Mouse (Mus musculus): ENCODE results near the gene Krt35. TPM values are rescaled to one million over a fixed set of nuclear protein-coding genes. Genes with fewer than 3 reads are reported as not detected.

Krt35 gene
- polyA plus RNA-seq, 1 experiment from 2014 or later: not detected

GRCm38 (mm10) chr11:100135731-100136130 lies 39.7 kb upstream of the Krt35 start, which contains the start of gene Krt15:
Gene Krt15, minus strand, starts transcription at chr11:100135928.
- Histone ChIP-seq H3K27ac (ENCODE audit: low read depth) (no peak within 1 kb of the TSS), H3K9me3 (ENCODE audit: low read depth, low read length) (no peaks in the 10 kb centered on the region), H3K4me3 (ENCODE audit: low read depth, low read length) (no peak within 1 kb of the TSS), H3K9ac (no peak within 1 kb of the TSS), H3K36me3 (ENCODE audit: insufficient read depth) (no peaks in the 10 kb centered on the region), H3K4me2 (no peak within 1 kb of the TSS), H3K4me1 (ENCODE audit: insufficient read depth) (peaks cover 10% of the 10 kb centered on the region; the same call in 1 of the 2 replicates), H3K27me3 (ENCODE audit: insufficient read depth, low read length) (no peaks in the 10 kb centered on the region)
- WGBS: 45% methylated on average over 7 of the region's 7 CpGs
- no peak for TF ChIP-seq CTCF (IDR thresholded peaks at IDR 0.05; ENCODE audit: low read depth)
- no peak for DNase-seq
- ATAC-seq (ENCODE audit: insufficient read depth): no peak

GRCm38 (mm10) chr11:100124901-100125300 lies 28.9 kb upstream of the Krt35 start:
- H3K9me3 ChIP-seq (ENCODE audit: low read depth, low read length): no peaks in the 10 kb centered on the region
- 0 out of 2 replicates have a peak, but pooled peaks cover 2% of the 10 kb centered on the region for H3K4me1 ChIP-seq (ENCODE audit: insufficient read depth)
- 60% methylated on average over 7 of the region's 7 CpGs for WGBS
- TF ChIP-seq CTCF (IDR thresholded peaks at IDR 0.05; ENCODE audit: low read depth): no peak
- no peak overlapping the region for H3K27ac ChIP-seq (ENCODE audit: low read depth)
- ATAC-seq (ENCODE audit: insufficient read depth) (no peak), DNase-seq (no peak)
- H3K36me3 ChIP-seq (ENCODE audit: insufficient read depth): no peaks in the 10 kb centered on the region
- no peaks in the 10 kb centered on the region for H3K27me3 ChIP-seq (ENCODE audit: insufficient read depth, low read length)
- no peak overlapping the region for H3K9ac ChIP-seq
- no peak overlapping the region for H3K4me2 ChIP-seq
- no peak overlapping the region for H3K4me3 ChIP-seq (ENCODE audit: low read depth, low read length)

GRCm38 (mm10) chr11:100121466-100121865 lies 25.4 kb upstream of the Krt35 start, which contains the start of gene Krt13:
Gene Krt13, minus strand, starts transcription at chr11:100121566.
- Histone ChIP-seq H3K9ac (no peak within 1 kb of the TSS), H3K4me1 (ENCODE audit: insufficient read depth) (0 out of 2 replicates have a peak, but pooled peaks cover 2% of the 10 kb centered on the region), H3K27me3 (ENCODE audit: insufficient read depth, low read length) (no peaks in the 10 kb centered on the region), H3K4me3 (ENCODE audit: low read depth, low read length) (no peak within 1 kb of the TSS), H3K4me2 (no peak within 1 kb of the TSS), H3K9me3 (ENCODE audit: low read depth, low read length) (no peaks in the 10 kb centered on the region), H3K36me3 (ENCODE audit: insufficient read depth) (no peaks in the 10 kb centered on the region), H3K27ac (ENCODE audit: low read depth) (no peak within 1 kb of the TSS)
- ATAC-seq (ENCODE audit: insufficient read depth) (no peak), DNase-seq (no peak)
- 69% methylated on average over 3 of the region's 3 CpGs for WGBS
- TF ChIP-seq CTCF (IDR thresholded peaks at IDR 0.05; ENCODE audit: low read depth): no peak

- TF ChIP-seq CTCF (IDR thresholded peaks at IDR 0.05; ENCODE audit: low read depth): no peak
- Histone ChIP-seq H3K4me2 (no peak overlapping the region), H3K4me1 (ENCODE audit: insufficient read depth) (0 out of 2 replicates have a peak, but pooled peaks cover 2% of the 10 kb centered on the region), H3K9ac (no peak overlapping the region), H3K36me3 (ENCODE audit: insufficient read depth) (no peaks in the 10 kb centered on the region), H3K27ac (ENCODE audit: low read depth) (no peak overlapping the region), H3K9me3 (ENCODE audit: low read depth, low read length) (no peaks in the 10 kb centered on the region), H3K4me3 (ENCODE audit: low read depth, low read length) (no peak overlapping the region), H3K27me3 (ENCODE audit: insufficient read depth, low read length) (no peaks in the 10 kb centered on the region)
- ATAC-seq (ENCODE audit: insufficient read depth): no peak
- 55% methylated on average over 5 of the region's 5 CpGs for WGBS
- peak; percentile 18 for DNase-seq
Observed at GRCm38 (mm10) chr11:100120331-100120730, 24.3 kb upstream of the Krt35 start.

GRCm38 (mm10) chr11:100113742-100114029 lies 17.6 kb upstream of the Krt35 start:
- H3K9me3 ChIP-seq (ENCODE audit: low read depth, low read length): no peaks in the 10 kb centered on the region
- H3K36me3 ChIP-seq (ENCODE audit: insufficient read depth): no peaks in the 10 kb centered on the region
- ATAC-seq (ENCODE audit: insufficient read depth) (no peak), DNase-seq (no peak)
- TF ChIP-seq CTCF (IDR thresholded peaks at IDR 0.05; ENCODE audit: low read depth): no peak
- no peaks in the 10 kb centered on the region for H3K4me1 ChIP-seq (ENCODE audit: insufficient read depth)
- no peak overlapping the region for H3K27ac ChIP-seq (ENCODE audit: low read depth)
- no peak overlapping the region for H3K9ac ChIP-seq
- no peaks in the 10 kb centered on the region for H3K27me3 ChIP-seq (ENCODE audit: insufficient read depth, low read length)
- H3K4me2 ChIP-seq: no peak overlapping the region
- 35% methylated on average over 2 of the region's 2 CpGs for WGBS
- H3K4me3 ChIP-seq (ENCODE audit: low read depth, low read length): no peak overlapping the region

- no peaks in the 10 kb centered on the region for H3K36me3 ChIP-seq (ENCODE audit: insufficient read depth)
- H3K4me3 ChIP-seq (ENCODE audit: low read depth, low read length): no peak overlapping the region
- no peak overlapping the region for H3K4me2 ChIP-seq
- ATAC-seq (ENCODE audit: insufficient read depth) (no peak), DNase-seq (no peak)
- 58% methylated on average over 11 of the region's 11 CpGs for whole genome bisulfite sequencing
- H3K4me1 ChIP-seq (ENCODE audit: insufficient read depth): no peaks in the 10 kb centered on the region
- H3K9me3 ChIP-seq (ENCODE audit: low read depth, low read length): no peaks in the 10 kb centered on the region
- no peak overlapping the region for H3K27ac ChIP-seq (ENCODE audit: low read depth)
- no peak for TF ChIP-seq CTCF (IDR thresholded peaks at IDR 0.05; ENCODE audit: low read depth)
- no peak overlapping the region for H3K9ac ChIP-seq
- H3K27me3 ChIP-seq (ENCODE audit: insufficient read depth, low read length): no peaks in the 10 kb centered on the region
Observed at GRCm38 (mm10) chr11:100112935-100113741, 17.1 kb upstream of the Krt35 start.

GRCm38 (mm10) chr11:100105576-100106122 lies 9.6 kb upstream of the Krt35 start, which contains the start of gene Krt36:
Gene Krt36, minus strand, starts transcription at chr11:100105626.
- WGBS: 84% methylated on average over 6 of the region's 6 CpGs
- H3K9ac ChIP-seq: no peak within 1 kb of the TSS
- H3K36me3 ChIP-seq (ENCODE audit: insufficient read depth): no peaks in the 10 kb centered on the region

More at GRCm38 (mm10) chr11:100105576-100106122, 9.6 kb upstream of the Krt35 start, which contains the start of gene Krt36:
- TF ChIP-seq CTCF (IDR thresholded peaks at IDR 0.05; ENCODE audit: low read depth): no peak
- Histone ChIP-seq H3K27ac (ENCODE audit: low read depth) (no peak within 1 kb of the TSS), H3K9me3 (ENCODE audit: low read depth, low read length) (no peaks in the 10 kb centered on the region), H3K4me2 (no peak within 1 kb of the TSS), H3K27me3 (ENCODE audit: insufficient read depth, low read length) (no peaks in the 10 kb centered on the region), H3K4me1 (ENCODE audit: insufficient read depth) (no peaks in the 10 kb centered on the region), H3K4me3 (ENCODE audit: low read depth, low read length) (no peak within 1 kb of the TSS)
- no peak for ATAC-seq (ENCODE audit: insufficient read depth)
- no peak for DNase-seq
